Mouse (Mus musculus) heart, embryonic 16.5 days (tissue): ENCODE data around the gene Hnrnpm. TPM values are rescaled to one million over a fixed set of nuclear protein-coding genes. Genes with fewer than 3 reads are reported as not detected.
A peak's percentile ranks its signal among the peaks of the same experiment; 100 is the strongest.

Experiments used
- ATAC-seq: fragments of 200-750 bp; cut with Nextera tagmentation; replicated peaks from 2 replicates; pipeline ENCODE4 v1.8.0; 2017; ENCODE audit warnings: moderate number of reproducible peaks; ENCODE audit not compliant: insufficient read depth, low FRiP score; ENCODE audit errors: extremely low read depth
- H3K27ac ChIP-seq: fragments of 300-500 bp; sonication (generic); 2 replicates; pipeline ENCODE4 v1.5.1; 2014; ENCODE audit warnings: mild to moderate bottlenecking, low read length, control low read depth, moderate library complexity
- H3K27me3 ChIP-seq: fragments of 300-500 bp; sonication (generic); 2 replicates; pipeline ENCODE4 v1.6.1; 2014; ENCODE audit warnings: low read length, mixed read lengths; ENCODE audit not compliant: control insufficient read depth, insufficient read depth
- H3K36me3 ChIP-seq: fragments of 300-500 bp; sonication (generic); 2 replicates; pipeline ENCODE4 v1.6.1; 2014; ENCODE audit not compliant: control insufficient read depth, insufficient read depth
- H3K4me1 ChIP-seq: fragments of 300-500 bp; sonication (generic); 2 replicates; pipeline ENCODE4 v1.6.1; 2014; ENCODE audit warnings: low read length, mixed read lengths; ENCODE audit not compliant: control insufficient read depth, insufficient read depth
- H3K4me2 ChIP-seq: fragments of 300-500 bp; sonication (generic); 2 replicates; pipeline ENCODE4 v1.6.1; 2014; ENCODE audit warnings: low read depth, mild to moderate bottlenecking, control low read depth, low read length
- H3K4me3 ChIP-seq: fragments of 300-500 bp; sonication (generic); 2 replicates; pipeline ENCODE4 v1.5.1; 2014; ENCODE audit warnings: mild to moderate bottlenecking, control low read depth, low read length
- H3K9ac ChIP-seq: fragments of 300-500 bp; sonication (generic); 2 replicates; pipeline ENCODE4 v1.6.1; 2014; ENCODE audit warnings: low read length, control low read depth
- H3K9me3 ChIP-seq: fragments of 300-500 bp; sonication (generic); replicated peaks from 2 replicates; pipeline ENCODE4 v1.6.1; 2016; ENCODE audit warnings: low read length; ENCODE audit not compliant: control insufficient read depth
- WGBS: fragments of 180-500 bp; shearing (Covaris S2); extraction: QIAGEN DNeasy Blood & Tissue Kit; methylation state at CpG from one replicate; pipeline ENCODE4 v1.1.7; 2014; 5-methylcytosine and 5-hydroxymethylcytosine counted together
- polyA plus RNA-seq: library from polyadenylated mRNA; unstranded; fragments of >200 nt; fragmentation: Nextera tagmentation; extraction: Ambion mirVana; gene quantifications from 2 replicates; pipeline ENCODE4 v1.2.1, GENCODE M21; 2015

Hnrnpm gene
- polyA plus RNA-seq, 1 experiment from 2014 or later = 225 TPM

DNA sequence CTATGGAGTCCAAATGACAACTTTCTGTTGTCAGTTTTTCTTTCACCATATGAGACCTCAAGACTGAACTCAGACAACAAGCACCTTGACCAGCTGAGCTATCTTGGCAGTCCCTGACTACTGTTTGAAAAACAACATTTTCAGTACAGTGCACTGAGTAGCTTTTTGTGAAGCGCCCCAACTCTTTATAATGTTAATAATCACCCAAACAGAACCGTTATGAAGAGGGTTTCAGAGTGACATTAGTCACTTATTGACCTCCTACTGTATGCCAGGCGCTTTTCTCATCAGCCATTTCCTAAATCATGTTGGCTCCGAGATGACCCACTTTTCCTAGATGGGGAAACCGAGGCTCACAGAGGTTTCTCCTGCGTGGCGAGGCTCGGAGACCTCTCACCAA, 31.3 kb upstream of the Hnrnpm start:
- Histone ChIP-seq H3K27me3 (no peaks in the 10 kb centered on the region), H3K4me2 (peak overlapping the region; percentile 87), H3K4me1 (0 out of 2 replicates have a peak, but pooled peaks cover 2% of the 10 kb centered on the region), H3K36me3 (no peaks in the 10 kb centered on the region), H3K9me3 (no peaks in the 10 kb centered on the region), H3K9ac (peak overlapping the region; percentile 89), H3K27ac (0 out of 2 replicates have a peak overlapping the region, but pooled peaks have one; percentile 33), H3K4me3 (peak overlapping the region; percentile 91)
- 7% methylated on average over 8 of the region's 8 CpGs for WGBS
- ATAC-seq = no peak

DNA sequence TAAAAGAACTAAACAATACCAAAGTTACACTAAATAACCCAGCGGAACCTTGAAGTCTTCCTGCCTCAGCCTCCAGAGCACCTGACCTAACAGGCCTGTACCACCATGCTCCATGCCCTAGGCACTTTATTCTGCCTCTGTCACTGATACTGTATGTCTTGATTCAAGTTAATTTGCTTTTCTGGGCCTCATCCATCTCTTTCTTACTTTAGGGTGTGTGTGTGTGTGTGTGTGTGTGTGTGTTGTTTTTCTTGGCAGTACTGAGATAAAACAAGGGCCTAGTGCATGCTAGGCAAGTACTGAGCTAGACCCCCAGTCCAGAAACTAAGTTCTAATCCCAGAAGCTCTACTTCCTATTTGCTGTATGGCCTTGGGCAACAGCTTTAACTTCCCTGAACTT, 30.6 kb upstream of the Hnrnpm start:
- ATAC-seq = no peak
- Histone ChIP-seq H3K27me3 (no peaks in the 10 kb centered on the region), H3K27ac (no peak overlapping the region), H3K9me3 (no peaks in the 10 kb centered on the region), H3K4me2 (no peak overlapping the region), H3K9ac (no peak overlapping the region), H3K4me1 (0 out of 2 replicates have a peak, but pooled peaks cover 2% of the 10 kb centered on the region), H3K36me3 (no peaks in the 10 kb centered on the region), H3K4me3 (no peak overlapping the region)
- 100% methylated on average over 1 of the region's 1 CpGs for WGBS

- Histone ChIP-seq H3K9ac (no peak overlapping the region), H3K27me3 (no peaks in the 10 kb centered on the region), H3K36me3 (peaks cover 4% of the 10 kb centered on the region; the same call in 1 of the 2 replicates), H3K4me2 (no peak overlapping the region), H3K27ac (no peak overlapping the region), H3K4me3 (no peak overlapping the region), H3K4me1 (0 out of 2 replicates have a peak, but pooled peaks cover 2% of the 10 kb centered on the region), H3K9me3 (peaks cover 6% of the 10 kb centered on the region)
- WGBS = 75% methylated on average over 1 of the region's 1 CpGs
- ATAC-seq = no peak
Measured at GRCm38 (mm10) chr17:33714779-33715178, 28.1 kb upstream of the Hnrnpm start.

DNA sequence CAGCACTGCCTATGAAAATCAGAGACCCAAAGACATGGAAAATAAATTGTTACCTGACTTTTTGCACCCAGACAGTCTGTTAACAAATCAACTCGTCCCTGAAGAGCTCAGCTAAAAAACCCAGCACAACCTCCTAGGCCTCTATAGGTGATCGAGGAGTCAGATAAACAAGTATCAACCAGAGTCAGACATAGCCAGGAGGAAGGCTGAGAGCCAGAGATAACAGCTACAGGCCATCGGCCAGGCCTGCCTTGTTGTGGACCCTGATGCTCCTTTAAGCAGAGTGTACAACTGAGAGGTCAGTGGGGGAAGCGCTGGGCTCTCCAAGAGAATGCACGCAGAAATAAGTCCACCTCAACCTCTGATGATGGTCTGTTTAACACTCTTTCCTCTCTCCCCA, 26.6 kb upstream of the Hnrnpm start:
- Histone ChIP-seq H3K4me2 (no peak overlapping the region), H3K9ac (no peak overlapping the region), H3K27ac (no peak overlapping the region), H3K27me3 (no peaks in the 10 kb centered on the region), H3K4me1 (0 out of 2 replicates have a peak, but pooled peaks cover 2% of the 10 kb centered on the region), H3K4me3 (no peak overlapping the region), H3K9me3 (peaks cover 6% of the 10 kb centered on the region), H3K36me3 (peaks cover 14% of the 10 kb centered on the region)
- 39% methylated on average over 5 of the region's 5 CpGs for WGBS
- no peak for ATAC-seq

GRCm38 (mm10) chr17:33709834-33710233, 23.2 kb upstream of the Hnrnpm start:
- Histone ChIP-seq H3K9me3 (peaks cover 6% of the 10 kb centered on the region), H3K9ac (no peak overlapping the region), H3K27ac (no peak overlapping the region), H3K4me3 (no peak overlapping the region), H3K4me2 (no peak overlapping the region), H3K4me1 (no peaks in the 10 kb centered on the region), H3K27me3 (no peaks in the 10 kb centered on the region), H3K36me3 (peaks cover 19% of the 10 kb centered on the region)
- no peak for ATAC-seq
- 73% methylated on average over 3 of the region's 3 CpGs for WGBS

DNA sequence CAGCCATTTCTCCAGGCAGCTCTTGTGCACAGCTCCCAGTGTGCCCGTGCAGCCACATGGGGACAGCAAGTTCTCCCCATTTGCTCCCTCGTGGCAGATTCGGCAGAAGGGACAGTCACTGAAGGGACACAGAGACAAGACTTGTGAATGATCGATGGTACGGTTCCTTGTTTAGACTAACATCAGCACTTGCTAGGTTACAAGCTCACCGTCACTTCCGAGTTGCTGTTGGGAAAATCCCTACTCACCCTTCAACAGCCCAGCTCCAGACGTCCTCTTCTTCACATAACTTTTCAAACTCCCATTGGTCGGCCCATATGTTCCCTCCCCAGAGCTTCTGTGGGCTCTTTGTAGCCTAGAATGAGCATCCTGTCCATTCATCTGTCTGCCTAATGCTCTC, 16.4 kb upstream of the Hnrnpm start:
- Histone ChIP-seq H3K4me1 (no peaks in the 10 kb centered on the region), H3K9me3 (no peaks in the 10 kb centered on the region), H3K4me2 (no peak overlapping the region), H3K27ac (no peak overlapping the region), H3K4me3 (no peak overlapping the region), H3K9ac (no peak overlapping the region), H3K27me3 (no peaks in the 10 kb centered on the region), H3K36me3 (peaks cover 11% of the 10 kb centered on the region)
- 85% methylated on average over 9 of the region's 9 CpGs for WGBS
- no peak for ATAC-seq

- Histone ChIP-seq H3K36me3 (peaks cover 11% of the 10 kb centered on the region), H3K4me2 (no peak overlapping the region), H3K27me3 (no peaks in the 10 kb centered on the region), H3K9ac (no peak overlapping the region), H3K4me1 (no peaks in the 10 kb centered on the region), H3K4me3 (no peak overlapping the region), H3K27ac (no peak overlapping the region), H3K9me3 (no peaks in the 10 kb centered on the region)
- 81% methylated on average over 1 of the region's 1 CpGs for WGBS
- no peak for ATAC-seq
Measured at GRCm38 (mm10) chr17:33702178-33702577, 15.5 kb upstream of the Hnrnpm start.

DNA sequence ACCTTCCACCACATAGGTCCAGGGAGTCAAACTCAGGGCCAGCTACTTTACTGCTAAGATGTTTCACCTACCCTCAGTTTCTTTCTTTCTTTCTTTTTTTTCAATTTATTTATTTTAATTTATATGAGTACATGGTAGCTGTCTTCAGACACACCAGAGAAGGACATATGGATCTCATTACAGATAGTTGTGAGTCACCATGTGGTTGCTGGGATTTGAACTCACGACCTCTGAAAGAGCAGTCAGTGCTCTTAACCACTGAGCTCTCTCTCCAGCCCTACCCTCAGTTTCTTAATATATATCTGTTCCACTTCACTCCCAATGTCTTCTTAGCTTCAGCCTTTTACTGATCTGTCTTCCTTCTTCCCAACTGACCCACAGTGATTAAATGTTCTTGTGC, 8.8 kb upstream of the Hnrnpm start:
- Histone ChIP-seq H3K4me2 (no peak overlapping the region), H3K9me3 (no peaks in the 10 kb centered on the region), H3K9ac (no peak overlapping the region), H3K36me3 (peaks cover 17% of the 10 kb centered on the region), H3K4me1 (no peaks in the 10 kb centered on the region), H3K27me3 (no peaks in the 10 kb centered on the region), H3K27ac (no peak overlapping the region), H3K4me3 (no peak overlapping the region)
- ATAC-seq = no peak
- WGBS = 86% methylated on average over 1 of the region's 1 CpGs

DNA sequence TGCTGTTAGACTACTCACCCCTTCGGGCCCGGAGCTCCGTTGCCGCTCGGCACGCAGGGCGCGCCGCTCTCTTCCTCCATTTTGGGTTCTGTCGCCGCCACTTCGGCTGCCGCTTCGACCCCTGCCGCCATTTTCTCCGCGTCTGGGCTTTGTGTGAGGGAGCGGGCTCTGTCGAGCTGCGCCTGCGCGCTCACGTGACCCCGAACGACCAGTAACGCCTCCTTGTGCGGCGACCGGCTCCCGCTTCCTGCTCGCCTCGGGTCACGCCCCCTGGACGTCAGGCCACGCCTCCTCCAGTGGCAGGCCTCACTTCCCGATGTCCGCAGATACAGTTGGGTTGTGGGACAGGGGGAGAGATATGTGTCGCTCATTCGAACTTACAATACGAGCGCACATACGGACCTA, 1.4 kb downstream of the Hnrnpm start:
- no peaks in the 10 kb centered on the region for H3K27me3 ChIP-seq
- H3K36me3 ChIP-seq = no peaks in the 10 kb centered on the region
- peaks cover 30% of the 10 kb centered on the region for H3K4me1 ChIP-seq
- H3K4me2 ChIP-seq = peak overlapping the region; percentile 89
- H3K9me3 ChIP-seq = no peaks in the 10 kb centered on the region
- peak overlapping the region; percentile 99 for H3K9ac ChIP-seq
- ATAC-seq = peak; percentile 99
- H3K4me3 ChIP-seq = peak overlapping the region; percentile 93
- peak overlapping the region; percentile 96 for H3K27ac ChIP-seq
- under 1% methylated on average over 42 of the region's 42 CpGs for WGBS
